Mouse (Mus musculus) forebrain, embryonic 14.5 days (tissue): Measurements from ENCODE around the gene Pabpn1l. TPM values are rescaled to one million over a fixed set of nuclear protein-coding genes. Genes with fewer than 3 reads are reported as not detected.
"Not testable (repeated sequence)": the region's sequence is repeated elsewhere in the genome, so short reads cannot be mapped to it uniquely, and the experiment has no call there.

Experiments used
- ATAC-seq: fragments of 200-750 bp; cut with Nextera tagmentation; 2 replicates; pipeline ENCODE4 v1.8.0; 2017; ENCODE audit warnings: mild to moderate bottlenecking, moderate library complexity
- DNase-seq: peaks from one replicate; pipeline ENCODE4 v3.0.0-alpha.2; 2015; ENCODE audit warnings: low spot score
- H3K27ac ChIP-seq: fragments of 300-500 bp; sonication (generic); 2 replicates; pipeline ENCODE4 v1.5.1; 2014; ENCODE audit warnings: low read depth, mild to moderate bottlenecking, control low read depth, low read length, moderate library complexity
- H3K27me3 ChIP-seq: fragments of 300-500 bp; sonication (generic); replicated peaks from 2 replicates; pipeline ENCODE4 v1.6.1; 2014; ENCODE audit warnings: low read length, control low read depth, mixed read lengths; ENCODE audit not compliant: control insufficient read depth, insufficient read depth
- H3K36me3 ChIP-seq: fragments of 300-500 bp; sonication (generic); 2 replicates; pipeline ENCODE4 v1.6.1; 2014; ENCODE audit warnings: low read length, control low read depth; ENCODE audit not compliant: control insufficient read depth, insufficient read depth
- H3K4me1 ChIP-seq: fragments of 300-500 bp; sonication (generic); 2 replicates; pipeline ENCODE4 v1.6.1; 2014; ENCODE audit warnings: antibody characterized with exemption, low read length, control low read depth; ENCODE audit not compliant: control insufficient read depth, insufficient read depth
- H3K4me2 ChIP-seq: fragments of 300-500 bp; sonication (generic); 2 replicates; pipeline ENCODE4 v1.6.1; 2014; ENCODE audit warnings: mild to moderate bottlenecking, control low read depth, low read length
- H3K4me3 ChIP-seq: fragments of 300-500 bp; sonication (generic); 2 replicates; pipeline ENCODE4 v1.5.1; 2014; ENCODE audit warnings: low read depth, low read length, control low read depth
- H3K9ac ChIP-seq: fragments of 300-500 bp; sonication (generic); 2 replicates; pipeline ENCODE4 v1.6.1; 2014; ENCODE audit warnings: mild to moderate bottlenecking, low read length, control low read depth, moderate library complexity
- H3K9me3 ChIP-seq: fragments of 300-500 bp; sonication (generic); replicated peaks from 2 replicates; pipeline ENCODE4 v1.6.1; 2016; ENCODE audit warnings: low read length, control low read depth, mixed read lengths; ENCODE audit not compliant: control insufficient read depth
- WGBS: fragments of 180-500 bp; shearing (Covaris S2); extraction: QIAGEN DNeasy Blood & Tissue Kit; methylation state at CpG from one replicate; pipeline ENCODE4 v1.1.7; 2014; 5-methylcytosine and 5-hydroxymethylcytosine counted together
- polyA plus RNA-seq: library from polyadenylated mRNA; unstranded; fragments of >200 nt; fragmentation: Nextera tagmentation; extraction: Ambion mirVana; gene quantifications from 2 replicates; pipeline ENCODE4 v1.2.1, GENCODE M21; 2014

Pabpn1l gene
- polyA plus RNA-seq, 1 experiment from 2014 or later: not detected

DNA sequence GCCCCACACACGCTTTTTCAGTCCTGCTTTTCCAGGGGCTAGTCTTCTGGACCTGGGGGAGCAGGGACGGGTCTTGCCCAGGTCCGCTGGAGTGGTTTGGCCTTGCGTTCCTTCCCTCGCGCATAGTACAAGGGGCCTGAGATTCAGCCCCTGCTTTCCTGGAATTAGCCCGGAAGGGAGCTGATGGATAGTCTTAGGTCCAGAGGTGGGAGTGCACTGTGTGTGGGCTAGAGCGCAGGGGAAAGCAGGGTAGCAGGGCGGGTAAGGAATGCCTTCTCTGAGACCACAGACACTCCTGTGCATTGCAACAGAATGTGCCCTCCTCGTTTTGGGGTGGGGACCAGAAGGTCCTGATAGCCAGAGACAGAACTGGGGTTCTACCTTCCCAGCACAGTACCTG is 45.4 kb downstream of the Pabpn1l start:
- Histone ChIP-seq H3K36me3 (peaks cover 13% of the 10 kb centered on the region), H3K9ac (peak overlapping the region; percentile 82), H3K4me3 (peak overlapping the region; percentile 51), H3K9me3 (no peaks in the 10 kb centered on the region), H3K4me1 (peaks cover 15% of the 10 kb centered on the region), H3K27ac (peak overlapping the region; percentile 14; the same call in 1 of the 2 replicates), H3K4me2 (peak overlapping the region; percentile 83), H3K27me3 (no peaks in the 10 kb centered on the region)
- DNase-seq: no peak
- ATAC-seq: peak; percentile 30
- 44% methylated on average over 10 of the region's 10 CpGs for WGBS

DNA sequence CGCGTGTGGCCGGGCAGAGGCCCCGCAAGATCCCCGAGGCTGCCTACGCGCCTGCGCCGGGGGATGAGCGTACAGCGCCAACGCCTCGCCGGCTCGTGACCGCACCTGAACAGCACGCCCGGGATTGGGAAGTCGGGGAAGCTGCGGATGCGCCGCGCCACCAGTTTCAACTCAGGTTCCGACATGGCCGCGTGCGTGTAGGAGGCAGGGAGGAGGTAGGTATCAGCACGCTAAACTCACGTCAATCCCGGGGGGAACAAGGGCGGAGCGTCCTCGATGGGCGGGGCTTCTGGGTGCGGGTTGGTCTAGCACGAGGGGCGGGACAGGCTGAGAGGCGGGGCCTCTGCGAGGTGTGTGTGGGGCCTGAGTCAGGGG is 45.9 kb downstream of the Pabpn1l start, which contains the start of gene Aprt:
Aprt (minus strand) TSS at position 262 of the 375 bp plus-strand sequence.
- Histone ChIP-seq H3K27me3 (no peaks in the 10 kb centered on the region), H3K9ac (peak within 1 kb of the TSS; percentile 82), H3K4me3 (peak within 1 kb of the TSS; percentile 51), H3K4me2 (peak within 1 kb of the TSS; percentile 83), H3K4me1 (peaks cover 15% of the 10 kb centered on the region), H3K36me3 (peaks cover 18% of the 10 kb centered on the region), H3K27ac (peak within 1 kb of the TSS; percentile 50; the same call in 1 of the 2 replicates), H3K9me3 (no peaks in the 10 kb centered on the region)
- WGBS: under 1% methylated on average over 39 of the region's 39 CpGs
- ATAC-seq (peak; percentile 94), DNase-seq (peak; percentile 95)

DNA sequence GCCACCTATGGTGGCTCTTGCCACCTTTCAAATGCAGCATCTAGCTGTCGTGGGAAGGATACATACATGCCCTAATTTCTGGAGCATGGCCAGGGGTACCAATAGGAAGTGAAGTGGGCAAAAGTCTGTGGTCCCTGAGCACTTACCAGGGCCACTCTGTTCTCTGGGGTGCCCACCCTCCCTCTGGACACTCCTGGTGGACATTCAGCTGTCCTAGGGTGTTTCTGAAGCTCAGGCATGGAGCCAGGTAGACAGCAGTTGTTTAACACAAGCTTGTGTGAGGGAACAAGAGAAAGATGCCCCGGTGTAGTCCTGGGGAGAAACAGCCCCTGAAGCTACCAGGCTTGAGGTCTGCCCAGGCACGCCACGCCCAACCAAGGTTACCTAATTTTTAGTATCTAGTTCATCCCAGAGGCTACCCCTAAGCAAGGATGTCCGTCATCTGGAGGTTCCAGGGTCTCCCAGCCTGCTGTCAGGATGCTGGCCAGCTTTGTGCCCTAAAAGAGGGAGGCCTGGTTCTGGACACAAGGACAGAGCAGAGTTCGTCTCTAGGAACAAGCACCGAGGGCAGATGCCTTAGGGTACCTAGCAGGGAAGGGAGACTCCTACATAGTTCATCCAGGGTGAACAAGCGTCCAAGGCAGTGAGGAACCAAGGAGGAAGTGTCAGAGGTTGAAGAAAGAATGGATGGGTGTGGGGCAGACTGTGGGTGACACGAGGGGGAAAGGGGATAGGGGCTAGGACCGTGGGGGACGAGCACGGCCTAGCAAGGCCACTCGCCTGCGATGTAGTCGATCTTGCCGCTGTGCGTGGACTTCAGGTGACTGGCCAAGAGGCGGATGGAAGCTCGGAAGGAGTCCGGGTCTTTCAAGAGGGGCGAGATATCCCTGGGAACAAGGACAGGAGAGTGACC is 46.5 kb downstream of the Pabpn1l start:
- peak overlapping the region; percentile 51 for H3K4me3 ChIP-seq
- H3K4me2 ChIP-seq: peak overlapping the region; percentile 83
- peak overlapping the region; percentile 82 for H3K9ac ChIP-seq
- H3K4me1 ChIP-seq: peaks cover 15% of the 10 kb centered on the region
- ATAC-seq (peak; percentile 35), DNase-seq (no peak)
- no peaks in the 10 kb centered on the region for H3K9me3 ChIP-seq
- H3K27me3 ChIP-seq: no peaks in the 10 kb centered on the region
- peak overlapping the region; percentile 50; the same call in 1 of the 2 replicates for H3K27ac ChIP-seq
- 18% methylated on average over 21 of the region's 21 CpGs for WGBS
- H3K36me3 ChIP-seq: peaks cover 25% of the 10 kb centered on the region

DNA sequence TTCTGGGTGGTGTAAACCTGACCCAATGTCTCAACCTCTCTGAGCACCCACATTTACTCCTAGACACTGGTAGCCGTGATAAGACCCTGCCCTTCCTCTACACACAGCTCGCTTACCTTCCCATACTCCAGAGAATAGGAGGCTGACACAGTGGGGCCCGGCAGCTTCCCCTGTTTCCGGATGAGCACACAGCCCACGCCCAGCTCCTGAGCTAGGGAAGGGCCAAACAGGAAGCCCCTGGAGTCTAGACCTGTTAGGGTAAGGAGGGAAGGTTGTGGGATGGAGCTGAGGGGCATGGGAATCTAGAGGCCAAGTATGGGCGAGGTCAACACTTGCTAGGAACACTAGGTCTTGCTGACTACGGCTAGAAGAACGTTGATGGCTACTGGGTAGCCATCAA is 47.3 kb downstream of the Pabpn1l start:
- peaks cover 15% of the 10 kb centered on the region for H3K4me1 ChIP-seq
- H3K27me3 ChIP-seq: no peaks in the 10 kb centered on the region
- H3K9ac ChIP-seq: no peak overlapping the region
- peak overlapping the region; percentile 83 for H3K4me2 ChIP-seq
- H3K9me3 ChIP-seq: no peaks in the 10 kb centered on the region
- WGBS: 83% methylated on average over 8 of the region's 8 CpGs
- peaks cover 30% of the 10 kb centered on the region for H3K36me3 ChIP-seq
- H3K27ac ChIP-seq: no peak overlapping the region
- ATAC-seq (no peak), DNase-seq (no peak)
- H3K4me3 ChIP-seq: no peak overlapping the region

DNA sequence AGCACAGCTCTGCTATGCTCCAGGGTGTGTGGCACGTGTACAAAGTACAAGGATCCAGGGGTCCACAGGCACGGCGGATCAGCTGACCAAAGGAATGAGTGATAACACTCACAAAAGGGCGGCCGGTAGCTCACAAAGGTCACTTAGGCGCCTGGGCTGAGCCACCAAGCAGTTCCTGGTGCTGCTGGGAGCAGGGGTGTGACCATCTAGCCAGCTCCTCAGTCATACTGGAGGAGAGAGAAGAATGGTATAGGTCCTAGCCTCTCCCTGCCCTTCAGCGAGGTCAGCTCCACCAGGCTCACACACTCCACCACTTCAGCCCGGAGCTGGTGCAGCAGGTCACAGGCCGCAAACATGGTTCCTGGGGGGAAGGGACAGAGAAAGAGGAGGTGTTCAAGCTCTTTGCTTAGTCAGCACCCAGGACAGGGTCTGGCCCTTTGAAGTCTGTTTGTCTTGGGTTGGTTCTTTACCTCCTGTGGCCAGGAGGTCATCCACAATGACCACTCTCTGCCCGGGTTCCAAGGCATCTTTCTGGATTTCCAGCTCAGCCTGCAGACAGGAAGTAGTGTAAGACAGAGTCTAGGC is 47.8 kb downstream of the Pabpn1l start:
- Histone ChIP-seq H3K4me3 (no peak overlapping the region), H3K4me2 (no peak overlapping the region), H3K9ac (no peak overlapping the region), H3K4me1 (peaks cover 15% of the 10 kb centered on the region), H3K9me3 (no peaks in the 10 kb centered on the region), H3K27ac (no peak overlapping the region), H3K36me3 (peaks cover 36% of the 10 kb centered on the region), H3K27me3 (no peaks in the 10 kb centered on the region)
- DNase-seq (no peak), ATAC-seq (no peak)
- 63% methylated on average over 10 of the region's 10 CpGs for WGBS

DNA sequence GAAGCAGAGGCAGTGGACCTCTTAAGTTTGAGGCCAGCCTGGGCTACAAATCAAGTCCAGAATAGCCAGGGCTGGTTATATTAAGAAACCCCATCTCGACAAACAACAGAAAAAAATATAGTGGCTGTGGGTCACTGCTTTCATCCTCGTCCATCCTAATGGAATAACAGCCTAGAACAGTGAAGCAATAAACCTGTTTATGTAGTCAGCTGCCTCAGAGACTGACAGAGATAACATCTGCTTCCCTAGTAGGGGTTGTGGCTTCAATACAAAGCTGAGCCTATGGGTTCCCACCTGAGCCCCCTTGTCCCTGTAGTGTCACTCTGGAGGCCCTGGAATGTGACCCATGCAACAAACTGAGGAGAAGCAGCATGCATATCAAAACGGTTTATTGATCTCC is 48.3 kb downstream of the Pabpn1l start:
- ATAC-seq: no peak
- 70% methylated on average over 3 of the region's 3 CpGs for WGBS
- H3K9ac ChIP-seq: no peak overlapping the region
- no peak overlapping the region for H3K27ac ChIP-seq
- H3K9me3 ChIP-seq: no peaks in the 10 kb centered on the region
- H3K4me3 ChIP-seq: no peak overlapping the region
- H3K4me2 ChIP-seq: no peak overlapping the region
- peaks cover 16% of the 10 kb centered on the region for H3K4me1 ChIP-seq
- no peak for DNase-seq
- H3K36me3 ChIP-seq: peaks cover 36% of the 10 kb centered on the region
- no peaks in the 10 kb centered on the region for H3K27me3 ChIP-seq

DNA sequence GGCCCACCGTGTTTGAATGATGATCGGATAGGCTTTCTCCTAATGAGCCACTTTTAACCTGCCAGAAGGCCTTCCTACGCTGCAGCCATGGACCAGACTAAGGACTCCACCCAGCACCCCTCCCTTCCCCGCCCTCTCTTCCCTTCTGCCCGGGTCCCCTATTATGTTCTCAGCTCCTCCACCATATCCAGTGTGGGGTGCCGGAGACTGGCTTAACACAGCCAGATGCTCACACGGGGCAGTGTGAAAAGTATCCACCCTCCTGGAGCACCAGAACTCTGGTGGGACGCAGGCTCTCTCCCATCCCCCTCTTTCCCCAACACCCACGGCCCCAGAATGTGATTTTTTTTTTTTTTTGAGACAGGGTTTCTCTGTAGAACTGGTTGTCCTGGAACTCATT is 49.0 kb downstream of the Pabpn1l start:
- no peak for ATAC-seq
- H3K4me3 ChIP-seq: no peak overlapping the region
- no peak for DNase-seq

DNA sequence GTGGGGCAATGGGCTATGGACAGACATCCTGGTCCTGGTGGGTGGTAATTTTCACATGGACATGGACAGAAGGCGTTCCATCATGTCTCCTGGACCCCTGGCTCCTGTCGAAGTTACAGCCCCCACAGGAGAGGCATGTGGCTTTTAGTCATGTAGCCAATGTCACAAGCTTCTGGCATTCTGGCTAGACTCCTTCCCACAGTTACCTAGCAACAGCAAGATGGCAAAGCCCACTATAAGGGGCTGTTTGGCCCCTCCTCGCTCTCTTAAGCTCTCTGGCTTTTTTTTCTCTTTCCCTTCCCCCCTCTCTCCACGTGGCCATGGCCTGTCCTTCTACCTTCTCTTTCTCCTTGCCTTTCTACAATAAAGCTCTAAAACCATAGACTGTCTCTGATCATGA is 49.4 kb downstream of the Pabpn1l start:
- not testable (repeated sequence) for H3K9me3 ChIP-seq, ATAC-seq, H3K9ac ChIP-seq, H3K27ac ChIP-seq, H3K4me2 ChIP-seq, H3K4me3 ChIP-seq, H3K27me3 ChIP-seq
- peak; percentile 29 for DNase-seq
- WGBS: 23% methylated on average over 4 of the region's 4 CpGs
- Histone ChIP-seq H3K4me1 (peaks cover 17% of the 10 kb centered on the region), H3K36me3 (peaks cover 36% of the 10 kb centered on the region)

More for the DNA sequence above, 49.0 kb downstream of the Pabpn1l start:
- no peaks in the 10 kb centered on the region for H3K27me3 ChIP-seq
- H3K4me1 ChIP-seq: peaks cover 17% of the 10 kb centered on the region
- no peak overlapping the region for H3K27ac ChIP-seq
- 43% methylated on average over 9 of the region's 9 CpGs for WGBS
- H3K4me2 ChIP-seq: no peak overlapping the region
- H3K36me3 ChIP-seq: peaks cover 36% of the 10 kb centered on the region
- no peaks in the 10 kb centered on the region for H3K9me3 ChIP-seq
- H3K9ac ChIP-seq: no peak overlapping the region

DNA sequence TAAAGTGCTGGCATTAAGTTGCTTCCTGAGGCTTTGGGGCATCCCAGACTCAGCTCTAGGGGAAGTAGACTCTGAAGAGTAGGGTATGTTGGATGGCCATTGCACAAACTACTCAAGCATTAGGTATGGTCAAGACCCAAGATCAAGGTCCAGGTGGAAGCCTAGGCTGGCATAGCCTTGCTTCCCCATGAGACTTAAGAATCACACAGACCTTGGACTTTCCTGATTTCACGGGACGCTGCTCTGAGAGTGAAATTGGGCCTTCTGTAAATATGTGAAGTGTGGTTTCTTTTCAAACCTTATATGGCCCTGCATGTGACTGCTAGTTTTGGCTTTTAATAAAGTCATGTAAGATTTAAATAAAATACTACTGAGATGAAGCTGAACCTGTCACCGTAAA is 49.8 kb downstream of the Pabpn1l start:
- Histone ChIP-seq H3K4me3 (no peak overlapping the region), H3K4me1 (peaks cover 17% of the 10 kb centered on the region), H3K27ac (no peak overlapping the region), H3K36me3 (peaks cover 36% of the 10 kb centered on the region), H3K9ac (no peak overlapping the region), H3K4me2 (no peak overlapping the region), H3K27me3 (no peaks in the 10 kb centered on the region), H3K9me3 (no peaks in the 10 kb centered on the region)
- DNase-seq (no peak), ATAC-seq (no peak)
- 91% methylated on average over 3 of the region's 3 CpGs for WGBS
